Mouse (Mus musculus): ENCODE data around the gene Aagab. TPM values are rescaled to one million over a fixed set of nuclear protein-coding genes. Genes with fewer than 3 reads are reported as not detected.

Gene Aagab
- total RNA-seq, 2 experiments from 2014 or later: 52.8 to 54.2 TPM

- peak overlapping the region; percentile 79 for H3K27ac ChIP-seq
- no peak overlapping the region for H3K4me3 ChIP-seq
- intact Hi-C loops (cut with DNase I): loop anchor here (1.0 to 5.0 kb wide), 2 partner anchors 106 to 193 kb away; partner anchors contain the start of gene Smad3
- peak in 1 of 2 experiments; percentile 41 for DNase-seq (ENCODE audit: extremely low spot score in 1 of 2, low spot score in 2 of 2)
- no peak for TF ChIP-seq CTCF (IDR thresholded peaks at IDR 0.05)
Observed at GRCm38 (mm10) chr9:63650905-63651304, 48.4 kb downstream of the Aagab start.

DNA sequence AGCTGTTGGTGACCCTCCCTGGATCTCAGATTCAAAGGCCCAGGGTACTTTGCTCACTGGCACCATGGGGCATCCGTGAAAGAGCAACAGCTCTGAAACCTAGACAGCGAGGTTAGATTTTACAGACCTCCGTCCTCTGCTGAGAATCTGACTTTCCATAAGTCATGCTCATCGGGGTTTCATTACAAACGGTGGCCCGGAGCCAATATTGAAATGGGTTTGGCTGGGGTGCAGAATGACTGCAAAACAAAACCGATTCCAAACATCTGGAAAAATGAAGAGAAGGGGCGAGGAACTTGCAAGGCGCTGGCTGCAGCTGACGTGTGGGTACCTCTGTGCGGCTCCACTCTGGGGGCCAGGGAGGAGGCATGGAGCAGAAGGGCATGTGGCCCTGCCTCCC is 49.1 kb downstream of the Aagab start:
- no peak for TF ChIP-seq CTCF (IDR thresholded peaks at IDR 0.05)
- intact Hi-C loops (cut with DNase I): loop anchor here (5.0 kb wide), 1 partner anchor 106 kb away; the partner anchor contains the start of gene Smad3
- Histone ChIP-seq H3K4me3 (no peak overlapping the region), H3K27ac (peak overlapping the region; percentile 79)
- no peak for DNase-seq (ENCODE audit: extremely low spot score in 1 of 2, low spot score in 2 of 2)

DNA sequence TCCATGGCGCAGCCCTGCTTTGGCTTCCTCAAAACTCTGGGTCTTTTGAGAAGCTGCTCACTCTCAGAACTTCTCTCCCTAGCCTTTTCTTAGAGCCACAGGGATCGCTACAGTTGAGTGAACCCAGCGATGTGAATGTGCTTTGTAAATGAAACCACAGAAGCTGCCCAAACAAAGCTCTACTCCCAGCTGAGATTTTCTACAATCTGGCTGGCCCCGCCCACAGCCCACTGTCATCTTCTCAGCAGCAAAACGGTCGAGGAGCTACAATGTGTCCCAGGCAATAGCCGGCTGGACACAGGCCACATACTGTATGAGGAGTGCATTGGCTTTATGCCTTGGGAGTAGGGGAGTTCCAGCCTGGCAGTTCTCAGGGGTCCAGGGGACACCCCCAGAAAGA is 51.2 kb downstream of the Aagab start:
- no peak for DNase-seq (ENCODE audit: extremely low spot score in 1 of 2, low spot score in 2 of 2)
- no peak overlapping the region for H3K27ac ChIP-seq
- no peak overlapping the region for H3K4me3 ChIP-seq
- intact Hi-C loops (cut with DNase I): loop anchor here (5.0 kb wide), 1 partner anchor 104 kb away; the partner anchor contains the start of gene Smad3
- no peak for TF ChIP-seq CTCF (IDR thresholded peaks at IDR 0.05)

DNA sequence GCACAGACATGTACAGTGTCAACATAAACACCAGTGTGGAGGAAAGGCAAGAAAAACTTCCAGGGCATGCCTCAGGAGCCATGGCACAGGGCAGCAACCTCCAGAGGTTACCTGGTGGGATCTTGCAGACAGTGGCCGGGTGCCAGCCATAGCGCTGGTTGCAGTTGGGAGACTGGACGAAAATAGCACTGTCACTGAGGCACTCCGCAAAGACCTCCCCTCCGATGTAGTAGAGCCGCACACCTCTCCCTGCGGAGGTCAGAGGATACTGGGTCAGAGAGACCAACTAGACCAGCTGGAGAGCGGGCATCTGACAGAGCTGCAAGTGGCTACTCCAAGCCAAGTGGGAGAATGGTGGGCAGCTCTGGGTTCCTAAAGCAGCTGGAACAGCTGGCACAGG is 52.1 kb downstream of the Aagab start:
- no peak for TF ChIP-seq CTCF (IDR thresholded peaks at IDR 0.05)
- Histone ChIP-seq H3K27ac (no peak overlapping the region), H3K4me3 (no peak overlapping the region)
- no peak for DNase-seq (ENCODE audit: extremely low spot score in 1 of 2, low spot score in 2 of 2)
- intact Hi-C loops (cut with DNase I): loop anchor here (5.0 kb wide), 1 partner anchor 103 kb away; the partner anchor contains the start of gene Smad3

DNA sequence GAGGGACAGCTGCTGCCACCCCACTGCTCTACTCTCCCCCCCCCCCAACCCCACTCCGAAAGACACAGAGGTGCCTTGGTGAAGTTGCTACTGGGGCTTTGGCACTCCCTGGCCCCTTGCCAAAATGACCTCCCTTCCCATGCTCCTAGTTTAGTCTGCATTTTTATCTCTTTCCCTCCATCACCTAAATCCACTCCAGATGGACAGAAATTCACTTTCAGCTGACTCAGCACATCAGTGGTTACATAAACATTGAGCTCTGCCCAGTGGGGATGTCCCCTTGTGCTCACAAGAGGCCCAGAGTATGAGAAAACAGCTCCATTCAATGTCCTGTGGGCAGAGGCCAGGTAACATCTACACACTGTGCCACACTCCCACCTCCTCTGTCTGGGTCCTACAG is 52.6 kb downstream of the Aagab start:
- DNase-seq (ENCODE audit: extremely low spot score in 1 of 2, low spot score in 2 of 2): no peak
- Histone ChIP-seq H3K27ac (no peak overlapping the region), H3K4me3 (no peak overlapping the region)
- TF ChIP-seq CTCF (IDR thresholded peaks at IDR 0.05): no peak
- intact Hi-C loops (cut with DNase I): no loop called here

DNA sequence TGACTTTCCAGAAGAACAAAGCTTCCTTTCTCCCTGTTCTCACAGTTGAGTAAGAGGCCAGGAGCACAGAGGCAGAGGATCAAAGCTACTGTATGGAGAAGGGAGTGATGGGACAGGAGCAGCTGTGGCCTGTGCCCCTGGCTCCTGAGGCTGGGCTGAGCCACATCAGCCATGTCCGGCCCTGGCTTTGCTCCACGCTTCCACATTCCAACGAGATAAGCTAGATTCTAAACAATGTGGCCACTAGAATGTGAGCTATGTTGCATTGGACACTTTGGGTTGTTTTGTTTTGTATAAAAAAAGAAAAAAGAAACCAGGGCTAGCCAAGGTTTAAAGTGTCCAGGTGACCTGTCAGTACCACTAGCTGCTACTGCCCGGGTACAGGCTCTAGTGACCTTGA is 54.7 kb downstream of the Aagab start:
- DNase-seq (ENCODE audit: extremely low spot score in 1 of 2, low spot score in 2 of 2): no peak
- Histone ChIP-seq H3K4me3 (no peak overlapping the region), H3K27ac (no peak overlapping the region)
- intact Hi-C loops (cut with DNase I): no loop called here
- no peak for TF ChIP-seq CTCF (IDR thresholded peaks at IDR 0.05)

DNA sequence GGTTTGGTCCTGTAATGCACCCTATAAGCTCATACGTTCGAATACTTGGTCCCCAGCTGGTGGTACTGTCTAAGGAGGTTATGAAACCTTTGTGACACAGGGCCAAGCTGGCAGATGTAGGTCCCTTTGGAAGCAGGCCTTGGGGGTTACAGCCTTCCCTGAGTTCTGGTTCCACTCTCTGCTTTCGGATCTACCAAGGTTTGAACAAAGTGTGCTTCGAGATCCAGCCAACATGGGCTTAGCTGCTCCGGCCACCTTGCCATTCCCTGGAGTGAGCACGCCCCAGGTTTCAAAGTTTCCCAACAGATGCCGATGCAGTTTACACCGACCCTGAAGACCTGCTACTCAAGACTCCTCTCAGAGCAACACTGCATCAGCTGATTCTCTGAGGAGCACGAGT is 56.0 kb downstream of the Aagab start:
- no peak for DNase-seq (ENCODE audit: extremely low spot score in 1 of 2, low spot score in 2 of 2)
- Histone ChIP-seq H3K27ac (no peak overlapping the region), H3K4me3 (no peak overlapping the region)
- TF ChIP-seq CTCF (IDR thresholded peaks at IDR 0.05): no peak
- intact Hi-C loops (cut with DNase I): no loop called here

DNA sequence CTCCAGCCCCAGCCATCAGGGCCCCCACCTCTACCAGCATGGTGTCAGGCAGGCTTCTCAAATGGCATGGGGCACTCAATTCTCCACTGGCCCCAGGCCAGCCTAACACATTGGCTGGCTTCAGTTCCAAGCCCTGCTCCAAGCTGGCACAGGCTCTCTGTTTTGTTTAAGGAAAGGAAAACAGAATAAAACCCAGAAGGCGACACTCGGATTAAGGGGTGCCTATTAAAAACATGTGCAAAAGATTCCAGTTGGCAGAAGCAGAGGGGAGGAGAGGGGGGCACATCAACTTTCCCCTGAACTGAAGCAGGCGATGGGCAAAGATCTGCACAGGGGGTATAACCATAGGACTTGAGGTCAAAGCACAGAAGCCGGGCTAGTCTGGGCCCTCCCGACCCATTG is 56.5 kb downstream of the Aagab start:
- Histone ChIP-seq H3K4me3 (no peak overlapping the region), H3K27ac (no peak overlapping the region)
- no peak for TF ChIP-seq CTCF (IDR thresholded peaks at IDR 0.05)
- DNase-seq (ENCODE audit: extremely low spot score in 1 of 2, low spot score in 2 of 2): no peak
- intact Hi-C loops (cut with DNase I): no loop called here

- intact Hi-C loops (cut with DNase I): no loop called here
- H3K4me3 ChIP-seq: no peak overlapping the region
- H3K27ac ChIP-seq: no peak overlapping the region
- no peak for TF ChIP-seq CTCF (IDR thresholded peaks at IDR 0.05)
- DNase-seq (ENCODE audit: extremely low spot score in 1 of 2, low spot score in 2 of 2): no peak
Observed at GRCm38 (mm10) chr9:63660061-63660460, 57.6 kb downstream of the Aagab start.

GRCm38 (mm10) chr9:63660691-63661090 is 58.2 kb downstream of the Aagab start:
- H3K27ac ChIP-seq: no peak overlapping the region
- no peak overlapping the region for H3K4me3 ChIP-seq
- no peak for DNase-seq (ENCODE audit: extremely low spot score in 1 of 2, low spot score in 2 of 2)
- intact Hi-C loops (cut with DNase I): no loop called here
- no peak for TF ChIP-seq CTCF (IDR thresholded peaks at IDR 0.05)

DNA sequence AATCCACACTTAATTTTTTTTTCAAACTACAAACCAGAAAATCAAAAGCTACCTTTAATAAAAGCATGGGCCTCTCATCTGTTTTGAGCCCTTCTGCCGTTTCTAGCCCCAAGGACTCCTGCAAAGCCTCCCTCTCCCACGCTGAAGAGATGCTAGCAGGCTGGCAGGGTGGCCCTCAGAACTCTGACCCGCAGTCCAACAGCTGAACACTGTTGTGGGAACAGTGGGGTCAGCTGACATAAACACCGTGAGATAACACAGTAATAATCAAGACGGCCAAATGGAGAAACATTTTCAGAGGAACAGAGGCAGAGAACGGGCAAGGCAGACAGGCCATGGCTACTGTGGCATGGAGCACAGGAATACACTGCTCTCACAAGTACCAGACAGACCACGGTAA is 60.3 kb downstream of the Aagab start:
- TF ChIP-seq CTCF (IDR thresholded peaks at IDR 0.05): no peak
- intact Hi-C loops (cut with DNase I): no loop called here
- DNase-seq (ENCODE audit: extremely low spot score in 1 of 2, low spot score in 2 of 2): no peak
- Histone ChIP-seq H3K27ac (no peak overlapping the region), H3K4me3 (no peak overlapping the region)

GRCm38 (mm10) chr9:63663222-63663621 is 60.8 kb downstream of the Aagab start:
- Histone ChIP-seq H3K4me3 (no peak overlapping the region), H3K27ac (no peak overlapping the region)
- no peak for DNase-seq (ENCODE audit: extremely low spot score in 1 of 2, low spot score in 2 of 2)
- intact Hi-C loops (cut with DNase I): no loop called here
- TF ChIP-seq CTCF (IDR thresholded peaks at IDR 0.05): no peak

- no peak overlapping the region for H3K27ac ChIP-seq
- no peak for TF ChIP-seq CTCF (IDR thresholded peaks at IDR 0.05)
- intact Hi-C loops (cut with DNase I): no loop called here
- no peak for DNase-seq (ENCODE audit: extremely low spot score in 1 of 2, low spot score in 2 of 2)
- H3K4me3 ChIP-seq: no peak overlapping the region
Observed at GRCm38 (mm10) chr9:63664300-63664745, 61.9 kb downstream of the Aagab start.

All from left cerebral cortex, adult 2 months (tissue).